Mouse (Mus musculus): Measurements from ENCODE around the gene Olfr1394.

GRCm38 (mm10) chr11:49141974-49142373 is 12.2 kb upstream of the Olfr1394 start, which contains the start of gene Olfr1395:
- TF ChIP-seq HCFC1 (IDR thresholded peaks at IDR 0.05; ENCODE audit: borderline replicate concordance, insufficient read depth, low read length) (no peak), ZNF384 (IDR thresholded peaks at IDR 0.05; ENCODE audit: low read depth, low read length) (no peak)

Measured in ES-E14 (cell line).